Mouse (Mus musculus): ENCODE data around the gene Prim2. TPM values are rescaled to one million over a fixed set of nuclear protein-coding genes. Genes with fewer than 3 reads are reported as not detected.

The Prim2 gene
- 57.6 and 59.1 TPM in 2 replicates for polyA plus RNA-seq (2016; fragmentation: Nextera tagmentation; extraction: Ambion mirVana)

DNA sequence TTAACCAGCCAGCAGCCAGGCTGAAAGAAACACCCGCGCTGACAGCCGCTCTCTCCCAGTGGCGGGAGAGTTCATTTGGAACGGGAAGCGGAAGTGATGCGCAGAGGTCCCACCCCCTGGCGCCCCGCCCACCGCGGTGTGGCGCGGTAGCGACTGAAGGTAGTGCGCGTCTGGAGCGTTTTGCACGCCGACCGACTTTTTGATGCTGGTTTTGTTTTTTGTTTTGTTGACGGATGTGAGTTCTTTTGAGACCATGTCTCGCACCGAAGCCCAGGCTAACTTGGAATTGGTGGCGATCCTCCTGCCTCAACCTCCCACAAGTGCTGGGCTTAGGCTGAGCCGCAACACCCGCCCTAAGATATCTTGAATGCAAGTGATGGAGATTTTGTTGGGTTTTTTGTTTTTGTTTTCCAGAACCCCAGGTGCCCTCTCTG lies at the start of gene Prim2:
Prim2 (minus strand) TSS at position 88 of the 434 bp plus-strand sequence.
- WGBS = under 1% methylated on average over 26 of the region's 26 CpGs
- H3K27me3 ChIP-seq (ENCODE audit: low read depth, poor library complexity, severe bottlenecking) = no peaks in the 10 kb centered on the region

DNA sequence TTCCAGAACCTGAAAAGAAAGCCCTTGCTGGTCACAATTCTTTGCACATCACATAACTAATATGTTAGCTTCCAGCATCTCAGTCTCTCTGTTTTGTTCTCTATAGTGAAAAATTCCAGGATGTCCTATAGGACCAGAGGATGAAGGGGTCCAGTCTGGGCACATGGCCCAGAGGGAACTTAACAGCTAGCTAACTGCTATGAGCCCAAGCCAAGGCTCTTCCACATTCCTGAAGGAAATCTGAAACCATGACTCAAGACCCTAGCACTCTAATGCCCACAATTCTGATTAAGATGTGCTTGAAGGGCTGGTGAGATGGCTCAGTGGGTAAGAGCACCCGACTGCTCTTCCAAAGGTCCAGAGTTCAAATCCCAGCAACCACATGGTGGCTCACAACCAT lies 48.0 kb upstream of the Prim2 start:
- Histone ChIP-seq H3K9me3 (replicated peaks) (no peaks in the 10 kb centered on the region), H3K27me3 (ENCODE audit: low read depth, poor library complexity, severe bottlenecking) (0 out of 2 replicates have a peak, but pooled peaks cover 3% of the 10 kb centered on the region), H3K4me1 (peaks cover 22% of the 10 kb centered on the region), H3K36me3 (peaks cover 12% of the 10 kb centered on the region), H3K4me3 (no peak overlapping the region), H3K27ac (replicated peaks) (no peak overlapping the region)
- 100% methylated on average over 1 of the region's 1 CpGs for WGBS
- no peak for DNase-seq (ENCODE audit: low spot score)

More for the DNA sequence above, at the start of gene Prim2:
- Histone ChIP-seq H3K4me1 (peaks cover 24% of the 10 kb centered on the region), H3K9me3 (replicated peaks) (no peaks in the 10 kb centered on the region), H3K27ac (replicated peaks) (peak within 1 kb of the TSS; percentile 87), H3K36me3 (peaks cover 35% of the 10 kb centered on the region), H3K4me3 (peak within 1 kb of the TSS; percentile 71)
- peak; percentile 90 for DNase-seq (ENCODE audit: low spot score)

DNA sequence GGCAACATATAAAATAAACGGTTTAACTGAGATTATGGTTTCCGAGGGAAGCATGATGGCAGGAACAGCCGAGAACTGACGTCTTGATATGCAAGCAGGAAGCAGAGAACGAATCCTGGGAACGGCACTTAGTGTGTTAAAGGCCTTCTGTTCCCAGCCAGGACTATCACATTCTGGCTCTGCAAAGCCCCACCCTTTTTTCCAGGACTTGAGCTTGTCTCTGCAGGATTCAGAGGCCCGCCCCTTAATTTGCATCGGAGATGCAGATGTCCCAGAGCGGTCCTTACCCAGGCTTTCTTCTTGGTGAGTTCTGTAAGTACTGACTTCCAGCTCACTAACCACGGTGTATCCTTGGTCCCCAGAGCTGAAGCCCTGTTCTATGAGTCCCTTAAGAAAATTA lies 45.2 kb upstream of the Prim2 start:
- 8% methylated on average over 10 of the region's 10 CpGs for WGBS
- peak; percentile 27 for DNase-seq (ENCODE audit: low spot score)
- Histone ChIP-seq H3K36me3 (no peaks in the 10 kb centered on the region), H3K4me3 (peak overlapping the region; percentile 16; the same call in 1 of the 2 replicates), H3K27me3 (ENCODE audit: low read depth, poor library complexity, severe bottlenecking) (0 out of 2 replicates have a peak, but pooled peaks cover 3% of the 10 kb centered on the region), H3K4me1 (peaks cover 8% of the 10 kb centered on the region), H3K27ac (replicated peaks) (no peak overlapping the region), H3K9me3 (replicated peaks) (no peaks in the 10 kb centered on the region)

DNA sequence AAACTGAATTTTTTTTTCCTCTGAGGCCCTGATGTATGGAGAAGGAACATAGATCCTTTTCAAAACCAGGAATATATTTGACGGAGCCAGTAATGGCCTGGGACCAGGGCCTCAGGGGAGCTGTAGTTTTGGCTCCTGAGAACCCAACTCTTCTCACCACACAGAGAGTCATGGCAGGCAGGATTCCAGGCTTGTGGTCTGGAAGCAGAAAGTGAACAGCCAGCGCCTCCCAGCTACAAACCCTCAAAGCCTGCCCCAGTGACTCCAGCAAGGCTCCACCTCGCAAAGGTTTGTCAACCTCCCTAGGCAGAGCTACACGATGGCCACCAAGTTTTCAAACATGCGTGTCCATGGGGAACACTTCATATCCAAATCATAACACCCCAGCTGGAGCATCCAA lies 42.4 kb upstream of the Prim2 start:
- WGBS = 88% methylated on average over 5 of the region's 5 CpGs

DNA sequence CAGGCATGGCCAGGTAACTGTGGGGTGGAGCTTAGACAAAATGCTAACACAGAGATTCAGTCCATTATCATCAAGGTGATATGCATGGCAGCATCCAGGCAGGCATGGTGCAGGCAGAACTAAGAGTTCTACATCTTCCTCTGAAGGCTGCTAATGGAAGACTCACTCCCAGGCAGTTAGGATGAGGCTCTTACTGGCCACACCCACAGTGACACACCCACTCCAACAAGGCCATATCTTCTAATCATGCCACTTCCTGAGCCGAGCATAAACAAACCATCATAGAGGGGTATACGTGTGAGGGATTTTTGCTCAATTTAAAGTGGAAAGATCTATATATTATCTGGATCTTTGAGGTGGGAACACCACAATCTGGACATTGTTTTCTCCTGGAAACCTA lies 40.0 kb upstream of the Prim2 start:
- no peaks in the 10 kb centered on the region for H3K4me1 ChIP-seq
- 0 out of 2 replicates have a peak, but pooled peaks cover 3% of the 10 kb centered on the region for H3K27me3 ChIP-seq (ENCODE audit: low read depth, poor library complexity, severe bottlenecking)
- no peak overlapping the region for H3K27ac ChIP-seq (replicated peaks)
- no peak overlapping the region for H3K4me3 ChIP-seq
- H3K9me3 ChIP-seq (replicated peaks) = no peaks in the 10 kb centered on the region
- no peak for DNase-seq (ENCODE audit: low spot score)
- WGBS = 85% methylated on average over 2 of the region's 2 CpGs
- H3K36me3 ChIP-seq = no peaks in the 10 kb centered on the region

More for the DNA sequence above, 42.4 kb upstream of the Prim2 start:
- H3K27ac ChIP-seq (replicated peaks) = no peak overlapping the region
- no peak overlapping the region for H3K4me3 ChIP-seq
- H3K4me1 ChIP-seq = peaks cover 5% of the 10 kb centered on the region
- H3K36me3 ChIP-seq = no peaks in the 10 kb centered on the region
- DNase-seq (ENCODE audit: low spot score) = no peak
- no peaks in the 10 kb centered on the region for H3K9me3 ChIP-seq (replicated peaks)
- H3K27me3 ChIP-seq (ENCODE audit: low read depth, poor library complexity, severe bottlenecking) = 0 out of 2 replicates have a peak, but pooled peaks cover 3% of the 10 kb centered on the region

DNA sequence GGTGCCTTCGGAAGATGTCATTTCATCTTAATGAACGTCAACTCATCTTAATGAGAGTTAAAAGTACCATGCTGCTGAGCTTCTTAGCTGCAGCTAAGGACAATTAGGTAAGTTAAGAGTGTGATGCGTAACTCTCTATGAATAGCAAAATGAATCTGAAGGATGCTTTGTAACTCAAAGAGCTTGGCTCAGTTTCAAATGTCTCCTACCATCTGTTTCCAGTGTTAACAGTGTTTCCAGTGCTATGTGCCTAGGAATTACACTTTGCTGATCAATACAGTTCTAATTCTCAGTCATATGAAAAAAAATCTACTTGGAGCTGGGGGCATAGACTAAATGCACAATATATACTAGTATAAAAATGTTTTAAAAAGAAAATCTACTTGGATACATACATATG lies 31.6 kb upstream of the Prim2 start:
- no peaks in the 10 kb centered on the region for H3K9me3 ChIP-seq (replicated peaks)
- H3K4me3 ChIP-seq = no peak overlapping the region
- no peaks in the 10 kb centered on the region for H3K36me3 ChIP-seq
- no peak for DNase-seq (ENCODE audit: low spot score)
- H3K27ac ChIP-seq (replicated peaks) = no peak overlapping the region
- no peaks in the 10 kb centered on the region for H3K27me3 ChIP-seq (ENCODE audit: low read depth, poor library complexity, severe bottlenecking)
- no peaks in the 10 kb centered on the region for H3K4me1 ChIP-seq
- WGBS = 92% methylated on average over 3 of the region's 3 CpGs

DNA sequence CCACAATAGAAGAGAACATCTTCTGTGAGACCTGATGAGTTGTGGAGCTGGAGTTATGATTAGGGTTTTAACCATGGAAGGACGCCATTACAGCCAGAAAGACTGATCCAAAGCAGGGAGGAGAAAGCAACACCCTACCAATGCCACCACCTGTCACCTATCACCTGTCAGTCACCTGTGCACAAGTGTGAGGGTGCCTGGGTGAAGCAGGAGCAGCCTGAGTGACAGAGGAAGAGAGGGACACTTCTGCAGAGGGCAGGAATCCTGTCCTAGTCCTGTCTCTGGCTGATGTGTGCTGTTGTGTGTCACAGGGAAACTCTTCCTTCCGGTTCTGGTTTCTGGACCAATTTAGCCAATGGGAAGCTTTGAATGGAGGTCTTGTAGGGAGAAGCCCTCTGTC lies 26.4 kb upstream of the Prim2 start:
- Histone ChIP-seq H3K36me3 (no peaks in the 10 kb centered on the region), H3K27me3 (ENCODE audit: low read depth, poor library complexity, severe bottlenecking) (no peaks in the 10 kb centered on the region), H3K4me3 (no peak overlapping the region), H3K9me3 (replicated peaks) (no peaks in the 10 kb centered on the region), H3K27ac (replicated peaks) (no peak overlapping the region), H3K4me1 (no peaks in the 10 kb centered on the region)
- 81% methylated on average over 2 of the region's 2 CpGs for WGBS
- no peak for DNase-seq (ENCODE audit: low spot score)

DNA sequence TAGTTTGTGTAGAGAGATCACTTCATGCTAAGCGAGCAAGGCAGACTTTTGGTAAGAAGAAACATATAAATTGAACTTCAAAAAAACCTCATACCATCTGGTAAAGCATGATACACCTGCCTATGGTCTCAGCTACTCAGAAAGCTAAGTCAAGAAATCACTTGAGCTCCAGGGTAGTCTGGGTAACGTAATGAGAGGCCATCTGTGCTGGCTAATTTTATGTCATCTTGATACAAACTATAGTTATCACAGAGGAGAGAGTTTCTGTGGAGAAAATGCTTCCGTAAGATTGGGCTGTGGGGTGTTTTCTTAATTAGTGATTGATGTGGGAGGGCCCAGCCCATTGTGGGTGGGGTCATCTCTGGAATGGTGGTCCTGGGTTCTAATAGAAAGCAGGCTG lies 24.3 kb upstream of the Prim2 start:
- Histone ChIP-seq H3K4me1 (no peaks in the 10 kb centered on the region), H3K27ac (replicated peaks) (no peak overlapping the region), H3K9me3 (replicated peaks) (no peaks in the 10 kb centered on the region), H3K27me3 (ENCODE audit: low read depth, poor library complexity, severe bottlenecking) (no peaks in the 10 kb centered on the region), H3K36me3 (no peaks in the 10 kb centered on the region), H3K4me3 (no peak overlapping the region)
- 89% methylated on average over 3 of the region's 3 CpGs for WGBS
- DNase-seq (ENCODE audit: low spot score) = no peak

DNA sequence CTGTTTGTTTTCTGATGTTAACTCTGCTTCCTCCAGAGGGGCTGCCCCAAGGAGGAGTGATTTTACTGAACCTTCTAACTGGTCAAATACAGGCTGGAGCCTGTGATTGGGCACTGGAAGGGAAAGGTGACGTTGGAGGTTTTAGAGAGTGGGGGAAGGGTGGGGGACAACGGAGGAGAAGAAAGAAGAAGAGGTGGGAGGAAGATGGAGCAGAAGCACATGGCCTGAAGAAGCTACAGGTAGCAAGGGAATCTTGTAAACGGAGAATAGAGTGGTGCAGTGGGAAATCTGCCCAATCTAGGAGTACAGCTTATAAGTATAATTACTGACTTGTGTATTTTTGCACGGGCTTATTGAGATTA lies 20.5 kb upstream of the Prim2 start:
- H3K4me1 ChIP-seq = no peaks in the 10 kb centered on the region
- peaks cover 7% of the 10 kb centered on the region; the same call in 1 of the 2 replicates for H3K9me3 ChIP-seq (replicated peaks)
- no peaks in the 10 kb centered on the region for H3K36me3 ChIP-seq
- no peak overlapping the region for H3K27ac ChIP-seq (replicated peaks)
- WGBS = 51% methylated on average over 4 of the region's 4 CpGs
- H3K4me3 ChIP-seq = no peak overlapping the region
- H3K27me3 ChIP-seq (ENCODE audit: low read depth, poor library complexity, severe bottlenecking) = no peaks in the 10 kb centered on the region
- DNase-seq (ENCODE audit: low spot score) = no peak

DNA sequence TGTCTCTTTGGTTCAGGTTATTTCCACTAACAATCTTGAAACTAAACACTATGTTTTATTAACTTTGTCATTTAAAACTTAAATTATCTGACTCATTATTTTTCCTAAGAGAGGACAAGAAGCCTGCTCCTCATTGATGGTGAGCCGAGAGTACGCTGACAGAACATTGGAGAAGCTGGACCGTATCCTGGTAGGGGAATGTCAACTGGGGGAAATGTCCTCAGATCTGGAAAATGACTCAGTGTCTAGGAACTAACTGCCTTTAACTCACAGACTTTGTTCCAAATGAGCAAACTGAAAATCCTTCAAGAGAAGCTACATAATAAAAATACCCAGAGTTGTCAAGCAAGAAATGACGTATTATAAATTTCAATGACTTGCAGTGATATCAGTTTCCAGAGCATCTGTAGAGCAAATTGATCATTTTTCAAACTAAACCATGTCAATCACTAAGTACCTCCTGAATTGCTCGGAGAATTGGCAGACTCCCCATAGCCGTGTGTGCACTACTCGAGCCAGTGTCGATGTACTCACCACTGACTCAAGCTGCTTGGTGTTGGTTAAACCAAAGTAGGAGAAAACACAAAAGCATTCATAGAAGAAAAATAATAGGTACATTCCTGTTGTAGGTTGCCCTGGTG lies 20.0 kb upstream of the Prim2 start:
- Histone ChIP-seq H3K36me3 (no peaks in the 10 kb centered on the region), H3K4me1 (no peaks in the 10 kb centered on the region), H3K9me3 (replicated peaks) (peaks cover 7% of the 10 kb centered on the region; the same call in 1 of the 2 replicates), H3K4me3 (no peak overlapping the region), H3K27ac (replicated peaks) (no peak overlapping the region), H3K27me3 (ENCODE audit: low read depth, poor library complexity, severe bottlenecking) (no peaks in the 10 kb centered on the region)
- no peak for DNase-seq (ENCODE audit: low spot score)
- 88% methylated on average over 8 of the region's 8 CpGs for WGBS

DNA sequence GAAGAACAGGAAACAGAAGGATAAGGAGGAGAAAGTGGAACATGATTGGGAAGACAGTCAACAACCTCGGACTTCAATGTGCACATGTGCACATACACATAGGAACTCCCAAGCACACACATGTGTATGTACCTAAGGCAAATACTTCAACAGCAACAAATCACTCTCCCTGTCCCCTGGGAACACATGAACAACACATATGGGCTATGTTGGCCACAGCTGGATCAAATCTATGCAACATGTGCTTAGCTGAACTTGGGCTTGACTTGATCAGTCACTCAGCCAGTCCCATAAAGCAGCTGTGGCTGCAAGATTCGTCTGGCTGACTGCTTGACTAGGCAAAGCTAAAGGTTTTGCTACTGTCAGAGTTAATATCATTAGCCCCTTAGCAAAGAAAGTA lies 19.2 kb upstream of the Prim2 start:
- Histone ChIP-seq H3K27me3 (ENCODE audit: low read depth, poor library complexity, severe bottlenecking) (no peaks in the 10 kb centered on the region), H3K4me1 (no peaks in the 10 kb centered on the region), H3K4me3 (no peak overlapping the region), H3K27ac (replicated peaks) (no peak overlapping the region), H3K9me3 (replicated peaks) (peaks cover 7% of the 10 kb centered on the region; the same call in 1 of the 2 replicates), H3K36me3 (no peaks in the 10 kb centered on the region)
- DNase-seq (ENCODE audit: low spot score) = no peak
- WGBS = 77% methylated on average over 2 of the region's 2 CpGs

DNA sequence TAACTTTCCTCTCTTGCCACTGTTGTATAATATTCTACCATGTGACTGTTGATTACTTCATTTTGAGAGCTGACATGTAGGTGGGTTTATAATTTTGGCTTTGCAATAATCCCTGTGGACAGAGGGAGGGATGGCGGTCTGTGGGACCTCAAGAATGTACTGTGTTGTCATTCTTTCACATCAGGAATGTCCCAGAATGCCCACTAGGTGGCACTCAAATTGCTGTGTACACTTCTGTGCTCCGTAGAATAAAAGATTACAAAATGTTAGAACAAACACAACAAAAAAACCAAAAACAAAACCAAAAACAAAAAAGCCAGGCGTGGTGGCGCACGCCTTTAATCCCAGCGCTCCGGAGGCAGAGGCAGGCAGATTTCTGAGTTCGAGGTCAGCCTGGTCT lies 14.9 kb upstream of the Prim2 start:
- Histone ChIP-seq H3K4me3 (no peak overlapping the region), H3K9me3 (replicated peaks) (peaks cover 7% of the 10 kb centered on the region; the same call in 1 of the 2 replicates), H3K27ac (replicated peaks) (no peak overlapping the region), H3K4me1 (no peaks in the 10 kb centered on the region; the same call in 1 of the 2 replicates), H3K27me3 (ENCODE audit: low read depth, poor library complexity, severe bottlenecking) (no peaks in the 10 kb centered on the region), H3K36me3 (no peaks in the 10 kb centered on the region)
- WGBS = 72% methylated on average over 8 of the region's 8 CpGs
- no peak for DNase-seq (ENCODE audit: low spot score)

DNA sequence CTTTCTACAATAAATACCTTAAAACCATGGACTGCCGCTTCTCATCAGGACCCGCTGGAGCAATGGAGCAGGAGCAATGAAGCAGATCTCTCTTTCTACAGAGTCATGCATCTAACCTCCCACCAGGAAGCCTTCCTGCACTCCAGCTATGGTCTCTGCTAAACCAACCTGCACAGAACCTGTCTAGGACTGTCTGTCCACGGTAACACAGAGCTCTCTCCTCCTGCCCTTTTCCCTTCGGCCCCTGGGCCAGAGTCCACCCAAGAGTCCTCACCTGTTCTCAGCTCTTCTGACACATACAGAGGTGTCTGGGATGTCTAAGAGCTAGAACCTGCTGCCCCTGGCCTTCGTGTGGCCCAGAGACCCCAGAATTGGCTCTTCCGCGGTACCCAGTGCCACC lies 11.3 kb upstream of the Prim2 start:
- no peak for DNase-seq (ENCODE audit: low spot score)
- no peaks in the 10 kb centered on the region; the same call in 1 of the 2 replicates for H3K4me1 ChIP-seq
- H3K27ac ChIP-seq (replicated peaks) = no peak overlapping the region
- no peaks in the 10 kb centered on the region for H3K36me3 ChIP-seq
- WGBS = 92% methylated on average over 7 of the region's 7 CpGs
- H3K4me3 ChIP-seq = no peak overlapping the region
- no peaks in the 10 kb centered on the region for H3K27me3 ChIP-seq (ENCODE audit: low read depth, poor library complexity, severe bottlenecking)
- H3K9me3 ChIP-seq (replicated peaks) = peaks cover 4% of the 10 kb centered on the region; the same call in 1 of the 2 replicates
